Mouse (Mus musculus) hindbrain, embryonic 11.5 days (tissue): Measurements from ENCODE around the gene Pbp2. TPM values are rescaled to one million over a fixed set of nuclear protein-coding genes. Genes with fewer than 3 reads are reported as not detected.

ENCODE experiments used
- ATAC-seq: fragments of 200-750 bp; cut with Nextera tagmentation; 2 replicates; pipeline ENCODE4 v1.8.0; 2017; ENCODE audit warnings: mild to moderate bottlenecking, moderate TSS enrichment, moderate library complexity; ENCODE audit not compliant: low FRiP score
- DNase-seq: peaks from one replicate; pipeline ENCODE4 v3.0.0-alpha.2; 2015; ENCODE audit warnings: low spot score
- H3K27ac ChIP-seq: fragments of 300-500 bp; sonication (generic); 2 replicates; pipeline ENCODE4 v1.5.1; 2014; ENCODE audit warnings: mild to moderate bottlenecking, low read depth, low read length
- H3K27me3 ChIP-seq: fragments of 300-500 bp; sonication (generic); 2 replicates; pipeline ENCODE4 v1.6.1; 2014; ENCODE audit warnings: mild to moderate bottlenecking, low read length, moderate library complexity, mixed read lengths; ENCODE audit not compliant: control insufficient read depth, insufficient read depth
- H3K36me3 ChIP-seq: fragments of 300-500 bp; sonication (generic); 2 replicates; pipeline ENCODE4 v1.6.1; 2014; ENCODE audit warnings: mild to moderate bottlenecking, low read length, moderate library complexity, mixed read lengths; ENCODE audit not compliant: control insufficient read depth, insufficient read depth
- H3K4me1 ChIP-seq: fragments of 300-500 bp; sonication (generic); replicated peaks from 2 replicates; pipeline ENCODE4 v1.6.1; 2014; ENCODE audit warnings: low read length, mixed read lengths; ENCODE audit not compliant: control insufficient read depth, insufficient read depth
- H3K4me2 ChIP-seq: fragments of 300-500 bp; sonication (generic); replicated peaks from 2 replicates; pipeline ENCODE4 v1.6.1; 2014; ENCODE audit warnings: mild to moderate bottlenecking, low read depth, low read length
- H3K4me3 ChIP-seq: fragments of 300-500 bp; sonication (generic); 2 replicates; pipeline ENCODE4 v1.5.1; 2014; ENCODE audit warnings: low read depth, low read length
- H3K9ac ChIP-seq: fragments of 300-500 bp; sonication (generic); 2 replicates; pipeline ENCODE4 v1.6.1; 2014; ENCODE audit warnings: low read depth, low read length
- H3K9me3 ChIP-seq: fragments of 300-500 bp; sonication (generic); 2 replicates; pipeline ENCODE4 v1.6.1; 2016; ENCODE audit warnings: low read length; ENCODE audit not compliant: control insufficient read depth
- WGBS: fragments of 180-500 bp; shearing (Covaris S2); extraction: QIAGEN DNeasy Blood & Tissue Kit; methylation state at CpG from one replicate; pipeline ENCODE4 v1.1.7; 2014; 5-methylcytosine and 5-hydroxymethylcytosine counted together
- polyA plus RNA-seq: library from polyadenylated mRNA; unstranded; fragments of >200 nt; fragmentation: Nextera tagmentation; extraction: Ambion mirVana; gene quantifications from 2 replicates; pipeline ENCODE4 v1.2.1, GENCODE M21; 2014

The Pbp2 gene
- polyA plus RNA-seq, 1 experiment from 2014 or later = 0.22 TPM

- ATAC-seq (no peak), DNase-seq (no peak)
- Histone ChIP-seq H3K4me3 (no peak overlapping the region), H3K4me2 (no peak overlapping the region), H3K9ac (no peak overlapping the region), H3K27me3 (no peaks in the 10 kb centered on the region), H3K9me3 (no peaks in the 10 kb centered on the region), H3K27ac (no peak overlapping the region), H3K36me3 (no peaks in the 10 kb centered on the region), H3K4me1 (no peaks in the 10 kb centered on the region)
- WGBS = 78% methylated on average over 2 of the region's 2 CpGs
Measured at GRCm38 (mm10) chr6:135271761-135272160, 38.4 kb downstream of the Pbp2 start.

GRCm38 (mm10) chr6:135269626-135270025, 40.6 kb downstream of the Pbp2 start:
- no peaks in the 10 kb centered on the region for H3K27me3 ChIP-seq
- no peak overlapping the region for H3K27ac ChIP-seq
- no peaks in the 10 kb centered on the region for H3K9me3 ChIP-seq
- H3K4me3 ChIP-seq = no peak overlapping the region
- ATAC-seq (no peak), DNase-seq (no peak)
- 51% methylated on average over 6 of the region's 6 CpGs for WGBS
- no peaks in the 10 kb centered on the region for H3K36me3 ChIP-seq
- no peaks in the 10 kb centered on the region for H3K4me1 ChIP-seq
- no peak overlapping the region for H3K4me2 ChIP-seq
- H3K9ac ChIP-seq = no peak overlapping the region

- Histone ChIP-seq H3K4me2 (no peak overlapping the region), H3K36me3 (no peaks in the 10 kb centered on the region), H3K4me1 (no peaks in the 10 kb centered on the region), H3K9me3 (no peaks in the 10 kb centered on the region), H3K27me3 (no peaks in the 10 kb centered on the region), H3K9ac (no peak overlapping the region), H3K4me3 (no peak overlapping the region), H3K27ac (no peak overlapping the region)
- ATAC-seq = no peak
- DNase-seq = no peak
Measured at GRCm38 (mm10) chr6:135268392-135268791, 41.8 kb downstream of the Pbp2 start.

- WGBS = 82% methylated on average over 3 of the region's 3 CpGs
- ATAC-seq = no peak
- H3K27ac ChIP-seq = no peak overlapping the region
- H3K9ac ChIP-seq = no peak overlapping the region
- DNase-seq = no peak
- H3K27me3 ChIP-seq = no peaks in the 10 kb centered on the region
- H3K36me3 ChIP-seq = no peaks in the 10 kb centered on the region
- H3K4me1 ChIP-seq = no peaks in the 10 kb centered on the region
- H3K4me3 ChIP-seq = no peak overlapping the region
- no peaks in the 10 kb centered on the region for H3K9me3 ChIP-seq
- no peak overlapping the region for H3K4me2 ChIP-seq
Measured at GRCm38 (mm10) chr6:135267221-135267620, 43.0 kb downstream of the Pbp2 start.

- no peak for DNase-seq
- no peak for ATAC-seq
- no peak overlapping the region for H3K9ac ChIP-seq
- no peak overlapping the region for H3K4me2 ChIP-seq
- no peak overlapping the region for H3K27ac ChIP-seq
- no peaks in the 10 kb centered on the region for H3K9me3 ChIP-seq
- H3K4me1 ChIP-seq = no peaks in the 10 kb centered on the region
- H3K36me3 ChIP-seq = no peaks in the 10 kb centered on the region
- WGBS = 100% methylated on average over 1 of the region's 1 CpGs
- no peaks in the 10 kb centered on the region for H3K27me3 ChIP-seq
- no peak overlapping the region for H3K4me3 ChIP-seq
Measured at GRCm38 (mm10) chr6:135266056-135266455, 44.1 kb downstream of the Pbp2 start.

- H3K4me3 ChIP-seq = no peak overlapping the region
- DNase-seq (no peak), ATAC-seq (no peak)
- H3K4me2 ChIP-seq = no peak overlapping the region
- H3K9me3 ChIP-seq = no peaks in the 10 kb centered on the region
- H3K27me3 ChIP-seq = no peaks in the 10 kb centered on the region
- H3K4me1 ChIP-seq = no peaks in the 10 kb centered on the region
- H3K9ac ChIP-seq = no peak overlapping the region
- no peaks in the 10 kb centered on the region for H3K36me3 ChIP-seq
- WGBS = 90% methylated on average over 6 of the region's 6 CpGs
- no peak overlapping the region for H3K27ac ChIP-seq
Measured at GRCm38 (mm10) chr6:135264136-135264535, 46.1 kb downstream of the Pbp2 start.

- no peak overlapping the region for H3K27ac ChIP-seq
- ATAC-seq = no peak
- 84% methylated on average over 2 of the region's 2 CpGs for WGBS
Measured at GRCm38 (mm10) chr6:135262565-135262964, 47.6 kb downstream of the Pbp2 start.

GRCm38 (mm10) chr6:135261124-135261523, 49.1 kb downstream of the Pbp2 start:
- H3K27ac ChIP-seq = no peak overlapping the region
- H3K4me1 ChIP-seq = no peaks in the 10 kb centered on the region
- H3K9me3 ChIP-seq = no peaks in the 10 kb centered on the region
- H3K27me3 ChIP-seq = no peaks in the 10 kb centered on the region
- no peaks in the 10 kb centered on the region for H3K36me3 ChIP-seq
- no peak for ATAC-seq
- no peak overlapping the region for H3K4me2 ChIP-seq
- H3K4me3 ChIP-seq = no peak overlapping the region
- no peak overlapping the region for H3K9ac ChIP-seq
- 87% methylated on average over 9 of the region's 9 CpGs for WGBS
- no peak for DNase-seq

More at GRCm38 (mm10) chr6:135262565-135262964, 47.6 kb downstream of the Pbp2 start:
- H3K4me3 ChIP-seq = no peak overlapping the region
- DNase-seq = no peak
- no peaks in the 10 kb centered on the region for H3K27me3 ChIP-seq
- H3K9me3 ChIP-seq = no peaks in the 10 kb centered on the region
- no peak overlapping the region for H3K4me2 ChIP-seq
- H3K9ac ChIP-seq = no peak overlapping the region
- no peaks in the 10 kb centered on the region for H3K36me3 ChIP-seq
- no peaks in the 10 kb centered on the region for H3K4me1 ChIP-seq

- ATAC-seq = no peak
- Histone ChIP-seq H3K4me1 (no peaks in the 10 kb centered on the region), H3K9me3 (no peaks in the 10 kb centered on the region), H3K27me3 (no peaks in the 10 kb centered on the region), H3K4me3 (no peak overlapping the region), H3K27ac (no peak overlapping the region), H3K4me2 (no peak overlapping the region), H3K36me3 (no peaks in the 10 kb centered on the region), H3K9ac (no peak overlapping the region)
- DNase-seq = no peak
- whole genome bisulfite sequencing = 90% methylated on average over 6 of the region's 6 CpGs
Measured at GRCm38 (mm10) chr6:135260435-135260834, 49.8 kb downstream of the Pbp2 start.
